Mouse (Mus musculus) liver, embryonic 14.5 days (tissue): ENCODE measurements around the gene Ptgir. TPM values are rescaled to one million over a fixed set of nuclear protein-coding genes. Genes with fewer than 3 reads are reported as not detected.

Experiments used
- ATAC-seq: fragments of 200-750 bp; cut with Nextera tagmentation; 2 replicates; pipeline ENCODE4 v1.8.0; 2017; ENCODE audit warnings: moderate number of reproducible peaks, mild to moderate bottlenecking, moderate library complexity; ENCODE audit not compliant: insufficient read depth
- DNase-seq, 3 experiments: peaks; one replicate each; pipeline ENCODE4 v3.0.0-alpha.2; 2012 to 2013; ENCODE audit warnings: low read depth in 3 of 3, low spot score in 3 of 3
- H3K27ac ChIP-seq: fragments of 300-500 bp; sonication (generic); 2 replicates; pipeline ENCODE4 v1.5.1; 2014; ENCODE audit warnings: moderate library complexity, mild to moderate bottlenecking, control low read depth, inconsistent platforms
- H3K27me3 ChIP-seq: fragments of 300-500 bp; sonication (generic); 2 replicates; pipeline ENCODE4 v1.6.1; 2014; ENCODE audit warnings: mild to moderate bottlenecking, low read length, moderate library complexity; ENCODE audit not compliant: control insufficient read depth, insufficient read depth
- H3K36me3 ChIP-seq: fragments of 300-500 bp; sonication (generic); replicated peaks from 2 replicates; pipeline ENCODE4 v1.6.1; 2014; ENCODE audit warnings: low read depth; ENCODE audit not compliant: control insufficient read depth, insufficient read depth
- H3K4me1 ChIP-seq, 2 experiments: fragments of 200-500 bp in 1 of 2; fragments of 300-500 bp in 1 of 2; sonication (generic) in 1 of 2; replicated peaks; 2 replicates each; pipeline ENCODE4 v1.6.1; 2012 to 2014; ENCODE audit warnings: antibody characterized with exemption in 1 of 2, inconsistent platforms in 1 of 2, low read length in 1 of 2; ENCODE audit not compliant: control insufficient read depth in 2 of 2, insufficient read depth in 2 of 2
- H3K4me2 ChIP-seq: fragments of 300-500 bp; sonication (generic); 2 replicates; pipeline ENCODE4 v1.6.1; 2014; ENCODE audit warnings: low read depth, mild to moderate bottlenecking, control low read depth, moderate library complexity
- H3K4me3 ChIP-seq, 2 experiments: fragments of 200-500 bp in 1 of 2; fragments of 300-500 bp in 1 of 2; sonication (generic) in 1 of 2; 2 replicates each; pipeline ENCODE4 v1.5.1; 2012 to 2014; ENCODE audit warnings: low read depth in 2 of 2, low read length in 2 of 2, mild to moderate bottlenecking in 2 of 2, control low read depth in 1 of 2, inconsistent platforms in 1 of 2, moderate library complexity in 1 of 2; ENCODE audit not compliant: insufficient read depth in 1 of 2
- H3K9ac ChIP-seq: fragments of 300-500 bp; sonication (generic); replicated peaks from 2 replicates; pipeline ENCODE4 v1.6.1; 2014; ENCODE audit warnings: mild to moderate bottlenecking, control low read depth, moderate library complexity
- H3K9me3 ChIP-seq: fragments of 300-500 bp; sonication (generic); 2 replicates; pipeline ENCODE4 v1.6.1; 2016; ENCODE audit warnings: low read length, mixed read lengths; ENCODE audit not compliant: control insufficient read depth
- CTCF ChIP-seq: IDR thresholded peaks from 2 replicates; pipeline ENCODE4 v1.5.1; 2016; ENCODE audit warnings: antibody characterized with exemption, low read depth, control low read depth
- EP300 ChIP-seq: IDR thresholded peaks from 2 replicates; pipeline ENCODE4 v1.6.1; 2016; ENCODE audit warnings: antibody characterized with exemption, low read depth
- WGBS: fragments of 180-500 bp; shearing (Covaris S2); extraction: QIAGEN DNeasy Blood & Tissue Kit; methylation state at CpG from one replicate; pipeline ENCODE4 v1.1.7; 2014; ENCODE audit not compliant: insufficient replicate concordance; 5-methylcytosine and 5-hydroxymethylcytosine counted together
- polyA plus RNA-seq, 2 experiments: library from polyadenylated mRNA; depleted of rRNA in 1 of 2; stranded (reverse) in 1 of 2; unstranded in 1 of 2; fragments of >200 nt; fragmentation: Nextera tagmentation in 1 of 2; extraction: Ambion mirVana in 1 of 2; gene quantifications; 2 replicates each; pipeline versions ENCODE4 v1.2.1 to v1.2.3; 2012 to 2014

Gene Ptgir
- polyA plus RNA-seq, 2 experiments, result 0.87 to 0.88 TPM

- Histone ChIP-seq H3K27ac (no peak overlapping the region), H3K4me2 (no peak overlapping the region), H3K27me3 (no peaks in the 10 kb centered on the region), H3K9me3 (no peaks in the 10 kb centered on the region), H3K4me1 (no peaks in the 10 kb centered on the region), H3K4me3 (no peak overlapping the region), H3K36me3 (peaks cover 37% of the 10 kb centered on the region), H3K9ac (no peak overlapping the region)
- 29% methylated on average over 10 of the region's 10 CpGs for WGBS
- TF ChIP-seq CTCF (peak; percentile 95), EP300 (no peak)
- ATAC-seq, result peak; percentile 60
- DNase-seq, result no peak
Measured at GRCm38 (mm10) chr7:16913806-16914452, 7.6 kb downstream of the Ptgir start.

GRCm38 (mm10) chr7:16914453-16915343 is 8.4 kb downstream of the Ptgir start:
- H3K4me2 ChIP-seq, result no peak overlapping the region
- ATAC-seq (no peak), DNase-seq (no peak)
- no peak overlapping the region for H3K9ac ChIP-seq
- no peaks in the 10 kb centered on the region for H3K27me3 ChIP-seq
- peaks cover 4% of the 10 kb centered on the region in 2 experiments; a peak in 3 of 4 replicates for H3K4me1 ChIP-seq
- no peak overlapping the region for H3K27ac ChIP-seq
- no peaks in the 10 kb centered on the region for H3K9me3 ChIP-seq
- TF ChIP-seq EP300, result no peak
- TF ChIP-seq CTCF, result no peak
- WGBS, result 79% methylated on average over 18 of the region's 18 CpGs
- peaks cover 37% of the 10 kb centered on the region for H3K36me3 ChIP-seq
- no peak overlapping the region for H3K4me3 ChIP-seq

- ATAC-seq, result no peak
- Histone ChIP-seq H3K27ac (no peak overlapping the region), H3K4me2 (no peak overlapping the region), H3K27me3 (no peaks in the 10 kb centered on the region), H3K4me1 (peaks cover 4 to 11% of the 10 kb centered on the region in 2 experiments; a peak in 3 of 4 replicates), H3K9ac (no peak overlapping the region), H3K4me3 (no peak overlapping the region), H3K36me3 (peaks cover 37% of the 10 kb centered on the region), H3K9me3 (no peaks in the 10 kb centered on the region)
- no peak for DNase-seq
- TF ChIP-seq EP300 (no peak), CTCF (no peak)
- 90% methylated on average over 32 of the region's 32 CpGs for WGBS
Measured at GRCm38 (mm10) chr7:16915461-16916340, 9.4 kb downstream of the Ptgir start.

GRCm38 (mm10) chr7:16916342-16917265 is 10.3 kb downstream of the Ptgir start:
- DNase-seq, result no peak
- Histone ChIP-seq H3K27ac (no peak overlapping the region), H3K4me2 (no peak overlapping the region), H3K9me3 (no peaks in the 10 kb centered on the region), H3K9ac (no peak overlapping the region), H3K4me1 (peaks cover 6 to 18% of the 10 kb centered on the region in 2 experiments; a peak in 3 of 4 replicates), H3K27me3 (no peaks in the 10 kb centered on the region), H3K4me3 (no peak overlapping the region), H3K36me3 (peaks cover 40% of the 10 kb centered on the region)
- TF ChIP-seq CTCF, result peak; percentile 6; the same call in 1 of the 2 replicates
- TF ChIP-seq EP300, result no peak
- ATAC-seq, result no peak
- WGBS, result 80% methylated on average over 30 of the region's 30 CpGs
